Mouse (Mus musculus) midbrain, embryonic 12.5 days (tissue): ENCODE data around the gene Socs2. TPM values are rescaled to one million over a fixed set of nuclear protein-coding genes. Genes with fewer than 3 reads are reported as not detected.

ENCODE experiments used
- ATAC-seq: fragments of 200-750 bp; cut with Nextera tagmentation; 2 replicates; pipeline ENCODE4 v1.8.0; 2017; ENCODE audit warnings: low read depth, moderate TSS enrichment, moderate library complexity; ENCODE audit not compliant: low FRiP score
- H3K27ac ChIP-seq: fragments of 300-500 bp; sonication (generic); replicated peaks from 2 replicates; pipeline ENCODE4 v1.5.1; 2016; ENCODE audit warnings: mild to moderate bottlenecking
- H3K27me3 ChIP-seq: fragments of 300-500 bp; sonication (generic); 2 replicates; pipeline ENCODE4 v1.6.1; 2016; ENCODE audit warnings: mild to moderate bottlenecking
- H3K36me3 ChIP-seq: fragments of 300-500 bp; sonication (generic); 2 replicates; pipeline ENCODE4 v1.6.1; 2016
- H3K4me1 ChIP-seq: fragments of 300-500 bp; sonication (generic); 2 replicates; pipeline ENCODE4 v1.6.1; 2016
- H3K4me2 ChIP-seq: fragments of 300-500 bp; sonication (generic); replicated peaks from 2 replicates; pipeline ENCODE4 v1.6.1; 2016; ENCODE audit warnings: mild to moderate bottlenecking, moderate library complexity
- H3K4me3 ChIP-seq: fragments of 300-500 bp; sonication (generic); 2 replicates; pipeline ENCODE4 v1.5.1; 2016; ENCODE audit warnings: mild to moderate bottlenecking
- H3K9ac ChIP-seq: fragments of 300-500 bp; sonication (generic); replicated peaks from 2 replicates; pipeline ENCODE4 v1.6.1; 2016; ENCODE audit warnings: mild to moderate bottlenecking, moderate library complexity
- H3K9me3 ChIP-seq: fragments of 300-500 bp; sonication (generic); 2 replicates; pipeline ENCODE4 v1.6.1; 2016; ENCODE audit warnings: mild to moderate bottlenecking
- WGBS: fragments of 180-500 bp; shearing (Covaris S2); methylation state at CpG from one replicate; pipeline ENCODE4 v1.1.7; 2016; 5-methylcytosine and 5-hydroxymethylcytosine counted together
- polyA plus RNA-seq: library from polyadenylated mRNA; unstranded; fragments of >200 nt; fragmentation: Nextera tagmentation; extraction: Ambion mirVana; gene quantifications from 2 replicates; pipeline ENCODE4 v1.2.1, GENCODE M21; 2016

Socs2 gene
- polyA plus RNA-seq, 1 experiment from 2014 or later: 37.9 TPM

GRCm38 (mm10) chr10:95357721-95358120 is 59.3 kb downstream of the Socs2 start:
- ATAC-seq: no peak
- Histone ChIP-seq H3K36me3 (no peaks in the 10 kb centered on the region), H3K4me3 (no peak overlapping the region), H3K9me3 (no peaks in the 10 kb centered on the region), H3K27me3 (no peaks in the 10 kb centered on the region), H3K27ac (no peak overlapping the region), H3K4me1 (no peaks in the 10 kb centered on the region), H3K4me2 (no peak overlapping the region), H3K9ac (no peak overlapping the region)
- WGBS: 97% methylated on average over 3 of the region's 3 CpGs

- Histone ChIP-seq H3K27me3 (no peaks in the 10 kb centered on the region), H3K9me3 (no peaks in the 10 kb centered on the region), H3K9ac (no peak overlapping the region), H3K36me3 (no peaks in the 10 kb centered on the region), H3K4me3 (no peak overlapping the region), H3K4me1 (no peaks in the 10 kb centered on the region), H3K4me2 (no peak overlapping the region), H3K27ac (no peak overlapping the region)
- no peak for ATAC-seq
- 71% methylated on average over 7 of the region's 7 CpGs for WGBS
Observed at GRCm38 (mm10) chr10:95356711-95357110, 60.3 kb downstream of the Socs2 start.

GRCm38 (mm10) chr10:95355678-95356268 is 61.2 kb downstream of the Socs2 start:
- no peak overlapping the region for H3K27ac ChIP-seq
- H3K4me2 ChIP-seq: no peak overlapping the region
- H3K9ac ChIP-seq: no peak overlapping the region
- no peaks in the 10 kb centered on the region for H3K27me3 ChIP-seq
- 51% methylated on average over 6 of the region's 6 CpGs for WGBS
- no peaks in the 10 kb centered on the region for H3K36me3 ChIP-seq
- H3K4me3 ChIP-seq: no peak overlapping the region
- H3K4me1 ChIP-seq: no peaks in the 10 kb centered on the region
- no peak for ATAC-seq
- no peaks in the 10 kb centered on the region for H3K9me3 ChIP-seq

- no peaks in the 10 kb centered on the region for H3K4me1 ChIP-seq
- no peaks in the 10 kb centered on the region for H3K27me3 ChIP-seq
- ATAC-seq: no peak
- H3K4me2 ChIP-seq: no peak overlapping the region
- no peaks in the 10 kb centered on the region for H3K9me3 ChIP-seq
- no peak overlapping the region for H3K4me3 ChIP-seq
- no peak overlapping the region for H3K9ac ChIP-seq
- H3K36me3 ChIP-seq: no peaks in the 10 kb centered on the region
- H3K27ac ChIP-seq: no peak overlapping the region
Observed at GRCm38 (mm10) chr10:95354673-95355072, 62.3 kb downstream of the Socs2 start.

GRCm38 (mm10) chr10:95354047-95354446 is 62.9 kb downstream of the Socs2 start:
- WGBS: 65% methylated on average over 6 of the region's 6 CpGs
- no peak overlapping the region for H3K27ac ChIP-seq

GRCm38 (mm10) chr10:95348457-95348856 is 68.5 kb downstream of the Socs2 start:
- Histone ChIP-seq H3K36me3 (no peaks in the 10 kb centered on the region), H3K9ac (no peak overlapping the region), H3K27me3 (no peaks in the 10 kb centered on the region), H3K4me2 (no peak overlapping the region), H3K9me3 (peaks cover 4% of the 10 kb centered on the region; the same call in 1 of the 2 replicates), H3K4me3 (no peak overlapping the region), H3K4me1 (no peaks in the 10 kb centered on the region), H3K27ac (no peak overlapping the region)
- no peak for ATAC-seq
- WGBS: 79% methylated on average over 3 of the region's 3 CpGs

More at GRCm38 (mm10) chr10:95354047-95354446, 62.9 kb downstream of the Socs2 start:
- no peak overlapping the region for H3K4me3 ChIP-seq
- no peaks in the 10 kb centered on the region for H3K27me3 ChIP-seq
- no peaks in the 10 kb centered on the region for H3K4me1 ChIP-seq
- no peak overlapping the region for H3K4me2 ChIP-seq
- H3K9me3 ChIP-seq: no peaks in the 10 kb centered on the region
- no peaks in the 10 kb centered on the region for H3K36me3 ChIP-seq
- ATAC-seq: no peak
- H3K9ac ChIP-seq: no peak overlapping the region

GRCm38 (mm10) chr10:95347776-95348175 is 69.2 kb downstream of the Socs2 start:
- no peak overlapping the region for H3K4me3 ChIP-seq

GRCm38 (mm10) chr10:95342833-95343590 is 74.0 kb downstream of the Socs2 start:
- WGBS: 89% methylated on average over 10 of the region's 10 CpGs
- no peak for ATAC-seq
- Histone ChIP-seq H3K4me2 (no peak overlapping the region), H3K27ac (no peak overlapping the region), H3K9ac (no peak overlapping the region), H3K27me3 (no peaks in the 10 kb centered on the region), H3K9me3 (peaks cover 4% of the 10 kb centered on the region; the same call in 1 of the 2 replicates), H3K4me3 (no peak overlapping the region), H3K36me3 (no peaks in the 10 kb centered on the region), H3K4me1 (no peaks in the 10 kb centered on the region)

More at GRCm38 (mm10) chr10:95347776-95348175, 69.2 kb downstream of the Socs2 start:
- no peak for ATAC-seq
- no peaks in the 10 kb centered on the region for H3K27me3 ChIP-seq
- no peaks in the 10 kb centered on the region for H3K36me3 ChIP-seq
- no peak overlapping the region for H3K27ac ChIP-seq
- no peak overlapping the region for H3K4me2 ChIP-seq
- H3K4me1 ChIP-seq: no peaks in the 10 kb centered on the region
- no peak overlapping the region for H3K9ac ChIP-seq
- H3K9me3 ChIP-seq: peaks cover 4% of the 10 kb centered on the region; the same call in 1 of the 2 replicates
- WGBS: 96% methylated on average over 3 of the region's 3 CpGs

- Histone ChIP-seq H3K27ac (no peak overlapping the region), H3K4me2 (no peak overlapping the region), H3K27me3 (no peaks in the 10 kb centered on the region), H3K9me3 (peaks cover 4% of the 10 kb centered on the region; the same call in 1 of the 2 replicates), H3K4me3 (no peak overlapping the region), H3K4me1 (peaks cover 10% of the 10 kb centered on the region), H3K36me3 (no peaks in the 10 kb centered on the region), H3K9ac (no peak overlapping the region)
- no peak for ATAC-seq
- 85% methylated on average over 4 of the region's 4 CpGs for WGBS
Observed at GRCm38 (mm10) chr10:95340676-95341075, 76.3 kb downstream of the Socs2 start.

- ATAC-seq: no peak
- H3K9ac ChIP-seq: no peak overlapping the region
- no peaks in the 10 kb centered on the region for H3K36me3 ChIP-seq
- peaks cover 10% of the 10 kb centered on the region for H3K4me1 ChIP-seq
- no peak overlapping the region for H3K27ac ChIP-seq
- no peaks in the 10 kb centered on the region for H3K9me3 ChIP-seq
- H3K4me3 ChIP-seq: no peak overlapping the region
- no peaks in the 10 kb centered on the region for H3K27me3 ChIP-seq
- H3K4me2 ChIP-seq: no peak overlapping the region
- 79% methylated on average over 5 of the region's 5 CpGs for WGBS
Observed at GRCm38 (mm10) chr10:95337589-95337988, 79.4 kb downstream of the Socs2 start.

GRCm38 (mm10) chr10:95336781-95337544 is 80.0 kb downstream of the Socs2 start:
- peaks cover 10% of the 10 kb centered on the region for H3K4me1 ChIP-seq
- ATAC-seq: no peak
- no peak overlapping the region for H3K4me3 ChIP-seq
- no peaks in the 10 kb centered on the region for H3K9me3 ChIP-seq
- H3K4me2 ChIP-seq: no peak overlapping the region
- no peaks in the 10 kb centered on the region for H3K27me3 ChIP-seq
- no peak overlapping the region for H3K9ac ChIP-seq
- WGBS: 46% methylated on average over 4 of the region's 4 CpGs
- H3K27ac ChIP-seq: 0 out of 2 replicates have a peak overlapping the region, but pooled peaks have one; percentile 2
- no peaks in the 10 kb centered on the region for H3K36me3 ChIP-seq
